Mouse (Mus musculus) cerebellum, adult 2 months (tissue): ENCODE measurements at regions not wholly inside any gene's neighbourhood (a gene's known extent, or its start where the extent isn't known, plus 50 kb on each side); places are given as distances from the start of the nearest gene placed in this dataset.
"Not testable (repeated sequence)": the region's sequence is repeated elsewhere in the genome, so short reads cannot be mapped to it uniquely, and the experiment has no call there.

Source experiments
- CTCF ChIP-seq: fragments of 200-500 bp; IDR thresholded peaks from 2 replicates; pipeline ENCODE4 v1.5.1; 2011; ENCODE audit warnings: low read depth, mild to moderate bottlenecking, control low read depth, low read length, moderate library complexity, borderline replicate concordance; ENCODE audit not compliant: insufficient read depth
- POLR2A ChIP-seq: fragments of 200-500 bp; IDR thresholded peaks from 2 replicates; pipeline ENCODE4 v1.6.1; 2011; ENCODE audit warnings: low read length, control low read depth, borderline replicate concordance; ENCODE audit not compliant: insufficient read depth

- TF ChIP-seq CTCF, POLR2A: not testable (repeated sequence)
Observed at GRCm38 (mm10) chr13:78824357-78824756, 624.8 kb upstream of the Nr2f1 start.
